Mouse (Mus musculus): ENCODE measurements at regions not wholly inside any gene's neighbourhood (a gene's known extent, or its start where the extent isn't known, plus 50 kb on each side); places are given as distances from the start of the nearest gene placed in this dataset.

DNA sequence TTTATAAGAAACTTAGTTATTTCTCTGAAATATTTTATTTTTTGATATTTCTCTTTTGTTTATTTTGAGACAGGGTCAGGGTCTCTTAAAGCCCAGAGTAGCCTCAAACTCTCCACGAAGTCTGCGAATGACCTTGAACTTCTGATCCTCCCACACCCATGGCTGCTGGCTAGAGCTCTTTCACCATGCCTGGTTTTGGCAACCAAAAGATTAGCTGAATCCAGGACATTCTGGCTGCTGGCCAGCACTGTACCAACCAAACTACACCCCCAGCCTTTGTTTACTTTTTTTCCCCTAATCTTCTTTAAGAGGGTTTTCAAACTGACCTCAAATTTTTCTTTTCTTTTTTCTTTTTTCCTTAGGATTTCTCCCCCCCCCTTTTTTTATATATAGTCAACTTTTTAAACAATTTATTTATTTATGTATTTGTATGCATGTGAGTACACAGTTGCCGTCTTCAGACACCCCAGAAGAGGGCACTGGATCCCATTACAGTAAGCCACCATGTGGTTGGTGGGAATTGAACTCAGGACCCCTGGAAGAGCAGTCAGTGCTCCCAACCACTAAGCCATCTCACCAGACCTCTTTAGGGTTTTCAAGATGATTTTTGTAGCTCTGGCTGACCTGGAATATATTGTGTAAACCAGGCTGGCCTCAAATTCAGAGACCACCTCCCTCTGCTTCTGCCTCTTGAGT lies 63.4 kb upstream of the Jade1 start:
- Histone ChIP-seq H3K36me3 (no peaks in the 10 kb centered on the region), H3K4me1 (peaks cover 4% of the 10 kb centered on the region; the same call in 1 of the 2 replicates), H3K4me3 (no peak overlapping the region), H3K9ac (no peak overlapping the region), H3K27me3 (no peaks in the 10 kb centered on the region), H3K9me3 (no peaks in the 10 kb centered on the region), H3K27ac (no peak overlapping the region), H3K4me2 (no peak overlapping the region)
- 90% methylated on average over 3 of the region's 3 CpGs for WGBS
- no peak for ATAC-seq (ENCODE audit: insufficient number of reproducible peaks, low FRiP score, low TSS enrichment, low read depth)

DNA sequence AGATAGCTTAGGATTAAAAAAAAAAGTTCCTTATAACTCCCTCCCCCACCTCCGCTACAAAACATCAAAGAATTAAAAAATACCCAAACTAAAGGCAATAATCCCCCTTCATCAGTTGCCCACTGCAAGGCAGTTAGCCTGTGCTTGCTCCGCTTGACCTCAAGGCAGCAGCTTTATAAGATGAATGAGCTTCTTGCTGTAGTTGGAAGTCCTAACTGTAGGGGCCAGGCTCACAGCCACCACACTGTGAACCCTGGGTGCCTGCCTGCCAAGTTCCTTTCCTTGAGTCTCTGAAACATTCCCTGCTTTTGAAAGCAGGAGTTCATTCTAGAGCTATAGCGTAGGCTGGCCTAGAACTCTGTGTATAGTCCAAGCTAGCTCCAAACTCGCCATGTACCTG lies 64.3 kb upstream of the Jade1 start:
- H3K27me3 ChIP-seq = no peaks in the 10 kb centered on the region
- H3K9me3 ChIP-seq = no peaks in the 10 kb centered on the region
- H3K4me3 ChIP-seq = no peak overlapping the region
- no peak overlapping the region for H3K27ac ChIP-seq
- no peak overlapping the region for H3K4me2 ChIP-seq
- 81% methylated on average over 4 of the region's 4 CpGs for WGBS
- no peak for ATAC-seq (ENCODE audit: insufficient number of reproducible peaks, low FRiP score, low TSS enrichment, low read depth)
- no peak overlapping the region for H3K9ac ChIP-seq
- H3K4me1 ChIP-seq = peaks cover 4% of the 10 kb centered on the region; the same call in 1 of the 2 replicates
- H3K36me3 ChIP-seq = no peaks in the 10 kb centered on the region

DNA sequence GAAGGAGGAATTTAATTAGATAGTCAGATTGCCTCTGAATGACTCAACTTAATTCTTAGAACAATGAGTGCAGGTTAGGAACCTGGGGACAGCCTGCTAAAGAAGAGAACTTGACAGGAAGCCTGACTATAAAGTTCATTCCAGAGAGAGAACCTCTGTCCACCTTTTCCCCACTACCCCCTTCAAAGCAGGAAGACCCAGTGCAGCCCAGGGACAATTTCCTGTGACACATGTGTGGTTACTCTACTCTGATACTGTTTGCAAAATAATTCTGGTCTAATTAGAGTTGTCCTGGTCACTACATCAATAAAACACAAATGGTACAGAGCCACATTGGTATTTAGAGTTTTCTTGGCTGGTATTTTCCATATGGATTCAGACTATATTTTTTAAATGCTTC lies 65.5 kb upstream of the Jade1 start:
- Histone ChIP-seq H3K9ac (no peak overlapping the region), H3K4me1 (peaks cover 4% of the 10 kb centered on the region; the same call in 1 of the 2 replicates), H3K36me3 (no peaks in the 10 kb centered on the region), H3K4me3 (no peak overlapping the region), H3K9me3 (no peaks in the 10 kb centered on the region), H3K27me3 (no peaks in the 10 kb centered on the region), H3K27ac (no peak overlapping the region), H3K4me2 (no peak overlapping the region)
- no peak for ATAC-seq (ENCODE audit: insufficient number of reproducible peaks, low FRiP score, low TSS enrichment, low read depth)

DNA sequence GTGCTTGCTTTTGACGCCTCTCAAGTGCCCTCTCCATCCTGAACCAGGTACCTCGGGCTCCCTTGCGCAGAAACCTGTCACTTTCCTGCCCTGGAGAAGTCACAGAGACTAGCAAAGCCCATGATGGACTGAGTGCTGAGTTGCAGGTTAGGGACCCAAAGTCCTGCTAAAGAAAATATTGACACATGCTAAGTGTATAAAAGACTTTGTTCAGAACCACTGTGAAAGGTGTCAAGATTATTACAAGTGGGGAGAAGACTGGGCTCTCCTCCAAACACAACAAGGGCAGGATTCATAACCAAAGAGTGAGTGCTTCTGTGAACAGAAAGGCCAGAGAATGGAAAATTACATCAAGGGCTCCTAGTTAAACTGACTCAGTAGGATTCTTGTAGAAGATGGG lies 66.0 kb upstream of the Jade1 start:
- Histone ChIP-seq H3K27ac (no peak overlapping the region), H3K4me3 (no peak overlapping the region), H3K4me2 (no peak overlapping the region), H3K4me1 (peaks cover 4% of the 10 kb centered on the region; the same call in 1 of the 2 replicates), H3K9ac (no peak overlapping the region), H3K27me3 (no peaks in the 10 kb centered on the region), H3K9me3 (no peaks in the 10 kb centered on the region), H3K36me3 (no peaks in the 10 kb centered on the region)
- ATAC-seq (ENCODE audit: insufficient number of reproducible peaks, low FRiP score, low TSS enrichment, low read depth) = no peak
- 72% methylated on average over 3 of the region's 3 CpGs for WGBS

DNA sequence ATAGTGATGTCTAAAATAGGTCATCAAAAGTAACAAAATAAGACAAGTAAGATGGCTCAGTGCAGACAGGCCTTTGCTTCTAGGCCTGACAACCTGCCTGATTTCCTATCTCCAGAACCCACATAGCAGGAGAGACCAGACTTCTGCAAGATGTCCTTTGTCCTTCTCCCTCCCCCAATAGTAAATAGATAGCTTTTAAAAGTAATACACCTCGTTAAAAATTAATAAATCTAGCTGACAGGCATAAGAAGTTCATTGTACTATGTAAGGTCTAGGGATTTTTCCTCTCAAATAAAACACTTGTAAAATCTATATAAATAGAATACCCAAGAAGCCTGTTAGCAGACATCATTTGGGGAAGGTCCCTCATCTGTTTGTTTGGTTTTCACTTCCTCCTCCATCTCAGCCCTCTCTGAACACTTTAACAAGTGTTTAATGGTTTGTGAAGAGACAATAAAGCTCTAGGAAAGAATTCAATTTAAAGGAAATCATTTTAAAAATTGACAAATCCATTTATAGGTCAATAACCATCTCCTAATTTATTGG lies 67.2 kb upstream of the Jade1 start:
- Histone ChIP-seq H3K36me3 (no peaks in the 10 kb centered on the region), H3K4me1 (peaks cover 4% of the 10 kb centered on the region; the same call in 1 of the 2 replicates), H3K4me2 (no peak overlapping the region), H3K9ac (no peak overlapping the region), H3K27ac (no peak overlapping the region), H3K4me3 (no peak overlapping the region), H3K27me3 (no peaks in the 10 kb centered on the region), H3K9me3 (no peaks in the 10 kb centered on the region)
- ATAC-seq (ENCODE audit: insufficient number of reproducible peaks, low FRiP score, low TSS enrichment, low read depth) = no peak
- 53% methylated on average over 1 of the region's 1 CpGs for WGBS

DNA sequence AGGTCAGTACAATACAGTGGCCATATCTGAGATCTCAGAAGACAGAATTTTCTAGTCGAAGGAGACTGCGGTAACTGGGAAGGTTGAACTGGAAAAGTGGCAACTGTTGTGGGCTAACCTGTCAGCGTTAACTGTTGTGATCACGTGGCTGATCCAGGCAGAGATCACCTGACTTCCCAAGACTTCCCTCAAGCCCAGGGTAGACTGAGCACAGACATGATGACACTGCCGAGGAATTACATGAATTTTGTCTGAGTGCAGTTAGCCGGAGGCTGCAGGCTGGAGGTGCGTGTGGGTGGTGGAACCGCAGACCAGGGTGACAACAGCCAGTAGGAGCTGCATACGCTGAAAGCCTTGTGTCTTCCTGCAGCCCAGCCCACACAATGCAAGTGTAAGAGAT lies 70.6 kb upstream of the Jade1 start:
- no peaks in the 10 kb centered on the region for H3K36me3 ChIP-seq
- H3K9me3 ChIP-seq = no peaks in the 10 kb centered on the region
- H3K27me3 ChIP-seq = no peaks in the 10 kb centered on the region
- WGBS = 82% methylated on average over 9 of the region's 9 CpGs
- no peak for ATAC-seq (ENCODE audit: insufficient number of reproducible peaks, low FRiP score, low TSS enrichment, low read depth)
- H3K4me3 ChIP-seq = no peak overlapping the region
- H3K27ac ChIP-seq = no peak overlapping the region
- H3K9ac ChIP-seq = no peak overlapping the region
- no peak overlapping the region for H3K4me2 ChIP-seq
- H3K4me1 ChIP-seq = peaks cover 4% of the 10 kb centered on the region; the same call in 1 of the 2 replicates

DNA sequence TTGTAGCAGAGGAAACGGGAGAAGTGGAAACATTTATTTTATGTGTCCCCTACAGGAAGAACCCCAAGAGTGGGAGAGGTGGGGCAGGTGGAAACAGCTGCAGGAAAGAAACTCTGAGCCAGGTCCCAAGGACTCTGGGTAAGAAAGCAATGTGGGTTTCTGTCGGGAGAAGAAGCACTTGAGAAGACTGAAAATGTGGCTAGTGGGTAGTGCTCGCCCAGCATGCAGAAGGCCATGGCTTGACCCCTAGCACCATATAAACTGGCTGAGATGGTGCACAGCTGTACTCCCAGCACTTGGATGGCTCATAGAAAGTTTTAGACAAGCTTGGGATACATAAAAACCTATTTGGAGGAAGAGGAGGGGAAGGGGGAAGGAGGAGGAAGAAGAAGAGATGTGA lies 71.9 kb upstream of the Jade1 start:
- no peaks in the 10 kb centered on the region for H3K9me3 ChIP-seq
- H3K4me3 ChIP-seq = no peak overlapping the region
- H3K36me3 ChIP-seq = no peaks in the 10 kb centered on the region
- no peak for ATAC-seq (ENCODE audit: insufficient number of reproducible peaks, low FRiP score, low TSS enrichment, low read depth)
- no peaks in the 10 kb centered on the region for H3K4me1 ChIP-seq
- no peaks in the 10 kb centered on the region for H3K27me3 ChIP-seq
- 31% methylated on average over 3 of the region's 3 CpGs for WGBS
- no peak overlapping the region for H3K4me2 ChIP-seq
- H3K9ac ChIP-seq = no peak overlapping the region
- H3K27ac ChIP-seq = no peak overlapping the region

DNA sequence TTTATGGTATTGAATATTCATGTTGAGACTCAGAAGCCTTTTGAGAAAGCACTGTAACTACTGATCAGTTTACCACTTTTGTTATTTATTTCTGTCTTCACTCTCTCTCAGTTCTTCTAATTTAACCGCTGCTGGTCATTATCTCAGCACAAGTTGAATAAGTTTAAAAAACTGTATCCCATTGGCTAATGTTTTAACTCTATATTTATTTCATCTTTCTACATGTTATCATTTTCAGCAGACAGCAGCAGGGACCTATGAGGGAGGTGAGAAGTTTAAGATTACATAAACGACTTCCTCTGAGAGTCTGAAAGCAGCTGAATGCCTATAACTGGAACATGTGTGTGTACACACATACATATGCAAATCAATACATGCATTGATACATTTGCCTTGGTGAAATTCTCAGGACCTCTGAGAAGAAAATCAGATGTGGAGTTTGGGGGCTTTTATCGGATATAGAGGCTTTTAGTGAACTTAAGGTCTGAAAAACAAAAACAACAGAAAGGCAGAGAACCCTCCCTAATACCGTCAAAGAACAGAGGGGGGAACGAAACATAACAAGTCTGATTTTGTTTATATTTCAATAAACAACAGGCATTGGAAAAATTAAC lies 72.5 kb upstream of the Jade1 start:
- Histone ChIP-seq H3K4me2 (no peak overlapping the region), H3K36me3 (no peaks in the 10 kb centered on the region), H3K9ac (no peak overlapping the region), H3K9me3 (no peaks in the 10 kb centered on the region), H3K4me3 (no peak overlapping the region), H3K4me1 (no peaks in the 10 kb centered on the region), H3K27me3 (no peaks in the 10 kb centered on the region), H3K27ac (no peak overlapping the region)
- WGBS = 59% methylated on average over 5 of the region's 5 CpGs
- no peak for ATAC-seq (ENCODE audit: insufficient number of reproducible peaks, low FRiP score, low TSS enrichment, low read depth)

DNA sequence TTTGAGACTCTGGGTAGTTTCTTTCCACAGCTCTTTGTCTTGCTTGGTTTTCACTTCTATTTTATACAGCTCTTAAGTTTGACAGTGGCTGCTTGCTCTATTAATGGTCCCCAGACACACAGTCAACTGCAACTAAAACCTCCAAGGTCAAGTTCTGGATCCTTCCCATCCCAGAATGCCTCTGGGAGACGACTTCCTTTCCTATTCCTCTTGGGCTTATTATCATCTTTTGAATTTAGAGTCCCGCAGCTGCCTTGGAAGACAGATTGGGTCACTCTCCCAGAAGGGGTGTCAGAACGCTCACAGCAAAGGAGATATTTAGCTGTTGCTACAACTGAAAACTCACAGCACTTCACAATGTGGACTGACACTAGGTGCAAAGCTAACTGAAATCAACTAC lies 75.3 kb upstream of the Jade1 start:
- Histone ChIP-seq H3K27me3 (no peaks in the 10 kb centered on the region), H3K4me2 (no peak overlapping the region), H3K9ac (no peak overlapping the region), H3K4me1 (no peaks in the 10 kb centered on the region), H3K36me3 (no peaks in the 10 kb centered on the region), H3K9me3 (no peaks in the 10 kb centered on the region), H3K4me3 (no peak overlapping the region), H3K27ac (no peak overlapping the region)
- no peak for ATAC-seq (ENCODE audit: insufficient number of reproducible peaks, low FRiP score, low TSS enrichment, low read depth)
- 72% methylated on average over 3 of the region's 3 CpGs for WGBS

DNA sequence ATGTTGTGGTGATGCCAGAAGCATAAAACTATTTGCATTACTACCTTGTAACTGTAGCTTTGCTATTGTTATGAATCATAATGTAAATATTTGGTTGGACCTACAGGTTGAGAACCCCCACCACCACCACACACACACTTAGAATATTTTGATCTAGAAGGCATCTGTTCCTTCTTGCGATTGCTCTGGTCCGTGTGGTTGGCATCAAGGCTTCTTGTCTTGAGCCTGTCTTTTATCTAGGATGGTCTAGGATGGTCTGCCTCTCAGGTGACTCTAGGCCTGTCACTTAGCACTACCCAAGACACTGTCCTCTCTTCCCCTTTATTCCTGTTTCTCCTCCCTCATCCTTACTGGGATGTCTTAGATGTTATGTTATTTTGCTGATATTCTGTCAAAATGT lies 76.6 kb upstream of the Jade1 start:
- ATAC-seq (ENCODE audit: insufficient number of reproducible peaks, low FRiP score, low TSS enrichment, low read depth) = no peak
- no peak overlapping the region for H3K27ac ChIP-seq
- H3K4me1 ChIP-seq = no peaks in the 10 kb centered on the region
- no peaks in the 10 kb centered on the region for H3K9me3 ChIP-seq
- H3K27me3 ChIP-seq = no peaks in the 10 kb centered on the region
- H3K4me2 ChIP-seq = no peak overlapping the region
- no peak overlapping the region for H3K4me3 ChIP-seq
- no peak overlapping the region for H3K9ac ChIP-seq
- 90% methylated on average over 2 of the region's 2 CpGs for WGBS
- no peaks in the 10 kb centered on the region for H3K36me3 ChIP-seq

DNA sequence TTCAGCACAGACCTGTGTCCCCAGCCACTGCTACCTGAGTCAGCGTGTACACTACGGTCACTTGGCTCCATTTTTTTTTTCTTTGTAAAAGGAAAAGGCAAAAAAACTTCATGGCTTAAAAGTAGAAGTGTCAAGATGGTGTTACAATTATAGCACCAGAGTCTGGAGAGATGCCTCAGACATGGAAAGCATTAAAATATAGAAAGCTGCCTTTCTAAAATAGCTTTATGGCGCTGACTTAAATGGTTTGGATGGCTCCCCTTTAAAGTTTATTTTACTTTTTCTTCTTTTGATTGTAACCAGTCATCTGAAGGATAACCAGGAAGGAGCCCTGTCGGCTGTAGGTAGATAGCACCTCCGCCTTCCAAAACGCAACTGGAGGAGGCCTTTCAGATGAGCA lies 79.0 kb upstream of the Jade1 start:
- no peak overlapping the region for H3K9ac ChIP-seq
- H3K4me3 ChIP-seq = no peak overlapping the region
- no peaks in the 10 kb centered on the region for H3K9me3 ChIP-seq
- ATAC-seq (ENCODE audit: insufficient number of reproducible peaks, low FRiP score, low TSS enrichment, low read depth) = no peak
- H3K36me3 ChIP-seq = no peaks in the 10 kb centered on the region
- WGBS = 89% methylated on average over 6 of the region's 6 CpGs
- H3K27ac ChIP-seq = no peak overlapping the region
- no peaks in the 10 kb centered on the region for H3K4me1 ChIP-seq
- no peaks in the 10 kb centered on the region for H3K27me3 ChIP-seq
- no peak overlapping the region for H3K4me2 ChIP-seq

DNA sequence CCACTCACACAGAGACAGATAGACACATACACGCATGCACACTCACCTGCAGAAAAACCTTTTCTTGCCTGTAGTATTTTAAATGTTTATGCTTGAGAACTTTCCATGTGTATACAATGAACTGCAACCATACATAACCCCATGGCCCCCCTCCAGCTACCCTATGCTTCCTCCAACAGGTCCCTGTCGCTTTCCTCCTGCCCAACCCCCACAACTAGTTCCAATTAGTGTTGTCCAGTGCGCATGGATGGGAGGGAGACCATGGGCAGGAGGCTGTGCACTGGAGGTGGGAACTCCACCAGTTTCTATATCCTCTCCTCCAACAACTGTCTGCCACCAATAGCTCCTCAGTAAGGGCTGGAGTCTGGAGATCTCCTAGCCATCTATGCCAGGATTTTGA lies 82.9 kb upstream of the Jade1 start:
- no peak for ATAC-seq (ENCODE audit: insufficient number of reproducible peaks, low FRiP score, low TSS enrichment, low read depth)
- Histone ChIP-seq H3K27ac (no peak overlapping the region), H3K9ac (no peak overlapping the region), H3K4me2 (no peak overlapping the region), H3K27me3 (no peaks in the 10 kb centered on the region), H3K9me3 (no peaks in the 10 kb centered on the region), H3K36me3 (no peaks in the 10 kb centered on the region), H3K4me3 (no peak overlapping the region), H3K4me1 (no peaks in the 10 kb centered on the region)
- WGBS = 92% methylated on average over 3 of the region's 3 CpGs

Measured in limb, embryonic 15.5 days (tissue).